Mouse (Mus musculus) hindbrain, embryonic 14.5 days (tissue): ENCODE results near the gene Sdk1. TPM values are rescaled to one million over a fixed set of nuclear protein-coding genes. Genes with fewer than 3 reads are reported as not detected.
A peak's percentile ranks its signal among the peaks of the same experiment; 100 is the strongest.

ENCODE experiments used
- ATAC-seq: fragments of 200-750 bp; cut with Nextera tagmentation; 2 replicates; pipeline ENCODE4 v1.8.0; 2017; ENCODE audit warnings: moderate number of reproducible peaks, mild to moderate bottlenecking, moderate TSS enrichment, moderate library complexity; ENCODE audit not compliant: low FRiP score
- DNase-seq: peaks from one replicate; pipeline ENCODE4 v3.0.0-alpha.2; 2015; ENCODE audit warnings: low spot score
- H3K27ac ChIP-seq: fragments of 300-500 bp; sonication (generic); 2 replicates; pipeline ENCODE4 v1.5.1; 2014; ENCODE audit warnings: mild to moderate bottlenecking, moderate library complexity
- H3K27me3 ChIP-seq: fragments of 300-500 bp; sonication (generic); 2 replicates; pipeline ENCODE4 v1.6.1; 2014; ENCODE audit warnings: mild to moderate bottlenecking, low read length, mixed read lengths; ENCODE audit not compliant: control insufficient read depth, insufficient read depth
- H3K36me3 ChIP-seq: fragments of 300-500 bp; sonication (generic); replicated peaks from 2 replicates; pipeline ENCODE4 v1.6.1; 2014; ENCODE audit not compliant: control insufficient read depth, insufficient read depth
- H3K4me1 ChIP-seq: fragments of 300-500 bp; sonication (generic); replicated peaks from 2 replicates; pipeline ENCODE4 v1.6.1; 2014; ENCODE audit warnings: antibody characterized with exemption, low read length, mixed read lengths; ENCODE audit not compliant: control insufficient read depth, insufficient read depth
- H3K4me2 ChIP-seq: fragments of 300-500 bp; sonication (generic); replicated peaks from 2 replicates; pipeline ENCODE4 v1.6.1; 2014; ENCODE audit warnings: mild to moderate bottlenecking, moderate library complexity
- H3K4me3 ChIP-seq: fragments of 300-500 bp; sonication (generic); replicated peaks from 2 replicates; pipeline ENCODE4 v1.5.1; 2014; ENCODE audit warnings: mild to moderate bottlenecking, low read length
- H3K9ac ChIP-seq: fragments of 300-500 bp; sonication (generic); 2 replicates; pipeline ENCODE4 v1.6.1; 2014
- H3K9me3 ChIP-seq: fragments of 300-500 bp; sonication (generic); 2 replicates; pipeline ENCODE4 v1.6.1; 2016; ENCODE audit warnings: low read length; ENCODE audit not compliant: control insufficient read depth
- WGBS: fragments of 180-500 bp; shearing (Covaris S2); extraction: QIAGEN DNeasy Blood & Tissue Kit; methylation state at CpG from one replicate; pipeline ENCODE4 v1.1.7; 2014; 5-methylcytosine and 5-hydroxymethylcytosine counted together
- polyA plus RNA-seq: library from polyadenylated mRNA; unstranded; fragments of >200 nt; fragmentation: Nextera tagmentation; extraction: Ambion mirVana; gene quantifications from 2 replicates; pipeline ENCODE4 v1.2.1, GENCODE M21; 2014

Gene Sdk1
- polyA plus RNA-seq, 1 experiment from 2014 or later, result 2.5 TPM

DNA sequence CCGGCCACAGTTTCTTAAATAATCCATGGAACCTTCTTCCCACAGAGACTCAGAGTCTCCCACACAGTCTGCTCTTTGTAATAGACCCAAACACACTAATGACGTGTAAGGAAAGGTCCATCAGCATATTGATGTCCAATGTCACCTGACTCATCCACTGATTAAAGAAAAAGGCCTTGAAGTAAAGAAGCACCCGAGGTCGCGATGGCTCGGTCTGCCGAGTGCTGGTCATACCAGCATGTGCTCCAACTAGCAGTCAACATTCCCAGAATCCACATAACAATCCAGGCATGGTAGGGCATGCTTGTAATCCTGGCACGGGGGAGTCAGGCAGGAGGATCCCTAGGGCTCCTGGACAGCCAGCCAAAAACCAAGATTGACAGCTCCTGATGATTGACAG is 436.6 kb downstream of the Sdk1 start:
- H3K27me3 ChIP-seq, result no peaks in the 10 kb centered on the region
- DNase-seq (no peak), ATAC-seq (no peak)
- no peaks in the 10 kb centered on the region for H3K4me1 ChIP-seq
- no peak overlapping the region for H3K27ac ChIP-seq
- 0 out of 2 replicates have a peak, but pooled peaks cover 2% of the 10 kb centered on the region for H3K9me3 ChIP-seq
- H3K36me3 ChIP-seq, result no peaks in the 10 kb centered on the region
- H3K9ac ChIP-seq, result no peak overlapping the region
- WGBS, result 89% methylated on average over 8 of the region's 8 CpGs
- no peak overlapping the region for H3K4me3 ChIP-seq
- no peak overlapping the region for H3K4me2 ChIP-seq

DNA sequence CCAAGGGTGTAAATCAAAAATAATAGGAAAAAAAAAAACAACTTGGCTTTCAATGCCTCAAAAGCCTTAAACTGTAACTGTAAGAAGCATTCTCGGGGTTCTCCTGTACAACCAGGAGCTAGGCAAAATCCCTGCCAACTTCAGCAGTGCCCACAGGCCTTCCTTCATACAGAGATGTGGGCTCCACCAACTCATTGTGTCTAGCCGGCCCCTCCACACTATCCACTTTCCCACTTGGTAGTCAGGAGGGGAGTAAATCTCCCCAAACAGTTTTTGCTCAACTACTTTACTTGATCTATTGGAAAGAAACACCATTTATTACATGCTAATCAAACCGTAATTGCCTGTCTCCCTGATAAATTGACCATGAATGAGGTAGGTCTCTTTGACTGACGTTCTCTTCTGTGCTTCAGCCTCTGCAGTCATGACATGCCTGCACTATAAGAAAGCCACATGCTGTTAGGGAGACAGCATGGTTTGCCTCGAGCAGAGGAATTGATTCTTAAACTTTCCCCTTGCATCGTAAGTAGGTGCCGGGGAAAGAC is 445.7 kb downstream of the Sdk1 start:
- ATAC-seq, result no peak
- DNase-seq, result no peak
- no peaks in the 10 kb centered on the region for H3K36me3 ChIP-seq
- H3K27me3 ChIP-seq, result no peaks in the 10 kb centered on the region
- H3K4me2 ChIP-seq, result no peak overlapping the region
- 41% methylated on average over 7 of the region's 7 CpGs for WGBS
- H3K4me3 ChIP-seq, result no peak overlapping the region
- no peaks in the 10 kb centered on the region for H3K9me3 ChIP-seq
- no peak overlapping the region for H3K9ac ChIP-seq
- H3K4me1 ChIP-seq, result 0 out of 2 replicates have a peak, but pooled peaks cover 4% of the 10 kb centered on the region
- H3K27ac ChIP-seq, result no peak overlapping the region

DNA sequence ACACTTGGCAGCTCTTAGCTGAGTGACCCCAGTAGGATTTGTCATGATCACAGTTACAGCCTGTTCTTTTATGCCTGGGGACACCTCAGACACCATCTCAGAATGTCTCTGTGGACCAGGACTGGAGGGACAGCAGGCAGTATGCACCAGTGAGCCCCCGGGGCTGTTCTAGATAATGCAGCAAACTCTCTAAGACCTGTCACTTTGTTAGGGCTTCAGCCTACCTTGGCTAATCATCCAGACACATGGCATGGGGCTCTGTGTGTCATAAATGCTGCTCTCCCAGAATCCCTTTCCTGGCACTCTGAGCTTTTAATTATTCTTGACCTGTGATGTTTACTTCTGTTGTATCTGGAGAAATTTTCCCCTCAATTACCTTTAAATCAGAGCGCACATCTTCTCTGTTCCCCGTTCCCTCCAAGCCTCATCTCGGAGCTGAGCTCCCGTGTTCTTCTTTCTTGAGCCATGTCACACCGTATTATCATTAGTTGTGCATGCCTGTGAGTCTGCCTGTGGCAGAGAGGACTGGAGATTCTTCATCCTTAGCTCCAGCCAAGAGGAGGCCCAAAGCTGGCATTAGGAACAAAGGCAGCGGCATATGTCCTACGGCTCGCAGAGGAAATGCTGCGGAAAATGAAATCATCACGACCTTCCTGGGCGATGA is 448.3 kb downstream of the Sdk1 start:
- DNase-seq (peak; percentile 36), ATAC-seq (no peak)
- H3K4me2 ChIP-seq, result no peak overlapping the region
- H3K4me3 ChIP-seq, result no peak overlapping the region
- H3K27ac ChIP-seq, result no peak overlapping the region
- H3K4me1 ChIP-seq, result peaks cover 13% of the 10 kb centered on the region; the same call in 1 of the 2 replicates
- no peaks in the 10 kb centered on the region for H3K27me3 ChIP-seq
- 69% methylated on average over 12 of the region's 12 CpGs for WGBS
- no peaks in the 10 kb centered on the region for H3K36me3 ChIP-seq
- H3K9me3 ChIP-seq, result no peaks in the 10 kb centered on the region
- H3K9ac ChIP-seq, result no peak overlapping the region

DNA sequence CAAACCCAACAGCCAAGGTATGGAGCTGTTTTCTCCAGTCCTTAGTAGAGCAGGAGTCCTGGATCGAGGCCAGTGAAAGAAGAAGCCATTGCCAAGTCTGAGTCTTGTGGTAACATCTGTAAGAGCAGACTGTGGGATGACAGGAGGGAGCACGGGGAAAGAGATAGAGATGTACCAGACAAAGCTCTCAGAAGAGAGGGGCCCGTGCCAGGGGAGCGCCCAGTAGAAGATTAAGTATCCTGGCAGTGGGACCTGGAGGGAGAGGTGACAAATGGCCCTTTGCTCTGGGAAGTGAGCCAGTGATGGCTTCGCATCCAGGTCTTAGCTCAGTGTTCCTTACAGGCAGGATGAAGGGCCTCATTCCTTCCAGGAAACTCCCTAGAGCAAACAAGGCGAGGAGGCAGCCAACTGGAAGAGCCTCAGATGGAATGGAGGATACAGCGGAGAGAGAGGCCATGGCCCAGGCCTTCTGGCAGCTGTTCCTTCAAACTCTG is 450.2 kb downstream of the Sdk1 start:
- no peak for ATAC-seq
- no peak overlapping the region for H3K27ac ChIP-seq
- H3K4me3 ChIP-seq, result no peak overlapping the region
- peaks cover 13% of the 10 kb centered on the region; the same call in 1 of the 2 replicates for H3K4me1 ChIP-seq
- WGBS, result 75% methylated on average over 7 of the region's 7 CpGs
- H3K9me3 ChIP-seq, result no peaks in the 10 kb centered on the region
- H3K27me3 ChIP-seq, result no peaks in the 10 kb centered on the region
- DNase-seq, result peak; percentile 58
- no peak overlapping the region for H3K9ac ChIP-seq
- H3K36me3 ChIP-seq, result no peaks in the 10 kb centered on the region
- H3K4me2 ChIP-seq, result no peak overlapping the region

DNA sequence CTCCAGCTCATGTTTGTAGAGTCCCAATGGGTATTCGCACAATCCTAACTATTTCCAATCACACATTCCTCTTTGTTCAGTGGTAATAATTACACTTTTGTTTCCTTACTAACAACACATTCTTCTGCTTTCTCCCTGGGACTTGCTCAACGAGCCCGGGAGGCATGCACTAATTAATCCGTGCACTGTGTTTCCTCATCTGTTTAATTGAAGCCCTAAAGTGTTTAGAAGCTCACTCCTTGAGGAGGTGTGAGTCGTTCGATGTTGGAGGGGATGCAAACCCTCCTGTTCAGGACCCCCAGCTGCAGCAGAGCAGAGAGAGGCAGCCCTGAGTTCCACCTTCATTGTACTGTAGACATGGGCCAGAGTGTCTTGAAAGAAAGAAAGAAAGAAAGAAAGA is 452.4 kb downstream of the Sdk1 start:
- H3K4me2 ChIP-seq, result no peak overlapping the region
- no peaks in the 10 kb centered on the region for H3K27me3 ChIP-seq
- WGBS, result 43% methylated on average over 6 of the region's 6 CpGs
- H3K4me1 ChIP-seq, result peaks cover 9% of the 10 kb centered on the region; the same call in 1 of the 2 replicates
- DNase-seq, result no peak
- H3K9ac ChIP-seq, result no peak overlapping the region
- H3K27ac ChIP-seq, result no peak overlapping the region
- no peak overlapping the region for H3K4me3 ChIP-seq
- no peak for ATAC-seq
- H3K36me3 ChIP-seq, result no peaks in the 10 kb centered on the region
- no peaks in the 10 kb centered on the region for H3K9me3 ChIP-seq

DNA sequence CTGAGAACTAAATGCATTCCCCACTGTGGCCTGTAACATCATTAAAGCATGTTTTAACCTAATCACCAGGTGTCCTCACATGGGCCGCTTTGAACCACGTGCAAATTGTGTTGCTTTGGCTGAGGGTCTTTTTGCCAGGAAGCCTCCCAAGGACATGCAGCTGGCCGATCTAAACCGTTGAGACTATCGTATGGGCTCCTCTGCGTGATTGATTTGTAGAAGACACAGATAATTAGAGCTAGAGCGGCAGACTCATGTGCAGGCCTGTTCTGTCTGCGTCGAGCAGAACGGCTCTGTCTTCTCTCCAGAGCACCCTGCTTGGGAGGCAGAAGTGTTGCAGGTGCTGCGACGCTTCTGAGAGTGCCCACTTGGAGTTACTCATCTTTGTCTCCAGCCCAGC is 453.6 kb downstream of the Sdk1 start:
- Histone ChIP-seq H3K9ac (no peak overlapping the region), H3K27me3 (no peaks in the 10 kb centered on the region), H3K4me1 (peaks cover 9% of the 10 kb centered on the region; the same call in 1 of the 2 replicates), H3K36me3 (no peaks in the 10 kb centered on the region), H3K27ac (no peak overlapping the region), H3K4me2 (no peak overlapping the region), H3K9me3 (no peaks in the 10 kb centered on the region), H3K4me3 (no peak overlapping the region)
- no peak for DNase-seq
- no peak for ATAC-seq
- WGBS, result 39% methylated on average over 12 of the region's 12 CpGs

DNA sequence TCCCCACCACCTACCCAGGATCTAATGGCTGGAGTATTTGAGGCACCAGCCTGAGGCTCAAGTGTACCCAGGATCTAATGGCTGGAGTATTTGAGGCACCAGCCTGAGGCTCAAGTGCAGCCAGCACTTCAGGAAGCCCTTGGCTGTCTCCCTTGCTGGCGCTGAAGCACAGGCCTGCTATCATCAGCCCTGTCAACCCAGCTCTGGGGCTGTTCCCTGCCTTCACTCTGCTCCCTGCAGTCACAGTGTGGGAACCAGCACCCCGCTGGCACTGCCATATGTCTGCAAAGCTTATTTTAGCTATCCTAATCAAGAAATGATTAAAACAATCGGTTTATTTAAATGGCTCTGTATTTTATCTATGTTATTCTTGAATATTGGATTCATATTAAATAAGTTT is 457.1 kb downstream of the Sdk1 start:
- 46% methylated on average over 3 of the region's 3 CpGs for WGBS
- Histone ChIP-seq H3K36me3 (no peaks in the 10 kb centered on the region), H3K9ac (no peak overlapping the region), H3K4me2 (no peak overlapping the region), H3K4me1 (peaks cover 4% of the 10 kb centered on the region; the same call in 1 of the 2 replicates), H3K27ac (no peak overlapping the region), H3K4me3 (no peak overlapping the region), H3K27me3 (no peaks in the 10 kb centered on the region), H3K9me3 (no peaks in the 10 kb centered on the region)
- DNase-seq (no peak), ATAC-seq (no peak)

DNA sequence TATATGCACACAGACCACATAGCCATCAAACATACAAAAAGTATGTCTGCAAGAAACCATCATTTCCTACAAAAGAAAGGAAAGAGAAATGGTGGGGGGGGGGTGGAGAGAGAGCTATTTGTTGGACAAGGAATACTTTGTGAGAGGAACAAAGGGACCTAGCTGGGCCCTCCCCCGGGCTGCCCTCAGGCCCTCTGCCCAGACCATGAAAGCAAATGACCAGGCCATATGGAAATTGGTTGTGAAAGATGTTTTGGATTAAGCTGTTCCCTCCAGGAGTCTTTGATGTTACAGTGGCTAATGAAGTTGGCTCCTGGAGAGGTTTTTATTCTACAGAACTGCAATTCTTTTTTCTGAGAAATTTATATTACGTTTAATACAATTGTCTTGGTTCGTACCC is 479.5 kb downstream of the Sdk1 start:
- no peak overlapping the region for H3K4me3 ChIP-seq
- no peaks in the 10 kb centered on the region for H3K4me1 ChIP-seq
- no peaks in the 10 kb centered on the region for H3K27me3 ChIP-seq
- H3K36me3 ChIP-seq, result no peaks in the 10 kb centered on the region
- H3K9ac ChIP-seq, result no peak overlapping the region
- ATAC-seq (no peak), DNase-seq (peak; percentile 26)
- H3K27ac ChIP-seq, result no peak overlapping the region
- 38% methylated on average over 3 of the region's 3 CpGs for WGBS
- H3K9me3 ChIP-seq, result no peaks in the 10 kb centered on the region
- no peak overlapping the region for H3K4me2 ChIP-seq

DNA sequence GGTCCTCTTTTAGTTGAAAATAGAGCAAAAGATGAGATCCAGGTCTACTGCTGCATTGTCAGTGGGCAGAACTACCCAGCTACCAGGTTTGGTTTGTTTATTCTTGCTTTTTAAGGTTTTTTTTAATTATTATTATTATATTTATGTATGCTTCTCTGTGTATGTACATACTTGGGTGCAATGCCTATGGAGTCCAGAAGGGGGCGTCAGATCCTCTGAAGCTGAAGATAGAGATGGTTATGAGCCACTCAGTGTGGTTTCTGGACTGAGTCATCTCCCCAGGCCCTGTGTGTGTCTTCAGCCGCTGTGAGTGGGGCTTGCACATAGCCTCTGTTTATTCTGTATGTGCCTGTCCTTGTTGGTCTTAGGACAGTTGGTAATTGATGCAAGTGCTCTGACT is 486.7 kb downstream of the Sdk1 start:
- DNase-seq (no peak), ATAC-seq (no peak)
- 67% methylated on average over 2 of the region's 2 CpGs for WGBS
- Histone ChIP-seq H3K27me3 (no peaks in the 10 kb centered on the region), H3K4me1 (no peaks in the 10 kb centered on the region), H3K27ac (no peak overlapping the region), H3K4me3 (no peak overlapping the region), H3K36me3 (no peaks in the 10 kb centered on the region), H3K9me3 (no peaks in the 10 kb centered on the region), H3K4me2 (no peak overlapping the region), H3K9ac (no peak overlapping the region)
